Mouse (Mus musculus): ENCODE results near the gene Fancf.

DNA sequence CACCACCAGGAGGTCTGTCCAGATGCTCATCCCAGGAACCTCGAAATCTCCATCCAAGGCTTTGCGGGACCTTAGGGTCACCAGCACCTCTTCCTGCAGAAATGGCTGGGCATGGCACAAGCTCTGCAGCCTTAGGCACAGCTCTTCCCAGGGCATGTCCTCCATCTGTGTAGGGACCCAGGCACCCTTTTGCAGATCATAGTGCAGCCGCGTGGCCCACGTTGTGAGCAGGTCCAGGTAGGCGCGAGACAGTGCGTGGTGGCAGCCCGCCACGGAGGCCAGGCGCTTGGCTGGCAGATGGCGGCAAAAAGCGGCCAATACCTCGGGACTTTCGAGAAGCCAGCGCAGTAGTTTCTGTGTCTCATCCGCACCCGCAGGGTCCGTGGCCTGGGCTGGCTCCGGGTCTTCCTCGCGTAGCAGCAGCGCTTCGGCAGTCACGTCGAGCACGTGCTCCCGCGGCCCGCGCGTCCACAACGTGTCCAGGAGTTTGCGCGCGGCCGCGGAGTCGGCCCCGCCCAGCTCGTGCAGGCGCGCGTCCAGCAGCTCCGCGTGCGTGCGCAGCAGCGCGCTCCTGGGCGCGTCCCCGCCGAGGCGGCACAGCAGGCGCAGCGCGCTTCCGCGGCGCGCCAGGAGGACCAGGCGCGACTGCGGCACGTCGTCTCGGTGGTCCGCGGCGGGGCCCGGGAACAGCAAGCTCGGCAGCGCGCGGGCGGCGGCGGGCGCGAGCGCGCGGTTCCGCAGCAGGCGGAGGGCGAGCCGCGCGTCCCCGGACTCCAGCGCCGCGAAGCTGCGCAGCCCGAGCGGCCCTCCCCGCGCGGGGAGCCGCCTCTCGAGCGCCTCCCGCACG is 594 bp downstream of the Fancf start, which contains the start of gene Gas2:
- TF ChIP-seq CTCF (IDR thresholded peaks at IDR 0.05; ENCODE audit: low read depth, low read length) (no peak), POLR2A (IDR thresholded peaks at IDR 0.05; ENCODE audit: extremely low read depth, insufficient read depth, low read length) (peak; percentile 58; the same call in 1 of the 2 replicates)
